10 mouse cellular contexts compared by ENCODE assay signal in genomic region chrX:71647958-71648357, GRCm38 (mm10). TPM values are rescaled to one million over a fixed set of nuclear protein-coding genes. Genes with fewer than 3 reads are reported as not detected.
DNase-seq lines count a peak whose midpoint lies in the region; ATAC-seq and TF ChIP-seq lines count a peak whose summit lies in the region.
"Had no signal": no experiment of that assay in that cellular context is flagged by ENCODE, and none has a peak within 500 bp of the region (broad histone marks: within the 10 kb centered on the region; RNA-seq: fewer than 3 reads in every experiment).

No protein-coding gene starts in this region.

- no peaks in the 10 kb centered on the region for H3K9me3 ChIP-seq in G1E (replicated peaks)
- H3K9me3 ChIP-seq: limb, embryonic 12.5 days had no signal

- no peaks in the 10 kb centered on the region for H3K36me3 ChIP-seq in G1E (replicated peaks)
- H3K36me3 ChIP-seq: limb, embryonic 12.5 days had no signal

- DNase-seq in embryo, embryonic 10 days (ENCODE audit: low spot score), result peak; percentile 69
- DNase-seq in embryo, embryonic 9.5 days (ENCODE audit: extremely low spot score), result no peak
- DNase-seq in G1E (ENCODE audit: low spot score), result peak; percentile 2
- DNase-seq in cerebellum, adult 11-12 months, result peak; percentile 15
- peak; percentile 11 to 36 for DNase-seq in frontal cortex, postnatal 10 days (ENCODE audit: low spot score in 2 of 2)
- DNase-seq in large intestine, adult 2 months (ENCODE audit: low read depth, low spot score), result peak; percentile 11
- DNase-seq in lung, postnatal 14 days, result peak; percentile 68
- DNase-seq in right cerebral cortex, postnatal 4 days, result peak; percentile 62

- no peaks in the 10 kb centered on the region; the same call in 1 of the 2 replicates for H3K27me3 ChIP-seq in G1E (ENCODE audit: insufficient read depth, low read length)

- no peak for ATAC-seq in G1E (ENCODE audit: extremely low read depth, insufficient number of reproducible peaks, low FRiP score, poor library complexity, severe bottlenecking)

- H3K4me1 ChIP-seq in G1E (ENCODE audit: insufficient read depth, low read depth, low read length), result no peaks in the 10 kb centered on the region
- H3K4me1 ChIP-seq: limb, embryonic 12.5 days had no signal

- under 1% methylated on average over 6 of the region's 6 CpGs for WGBS in large intestine, adult 2 months

- 0 out of 2 replicates have a peak, but pooled peaks have one; percentile 17 for TF ChIP-seq CTCF in G1E (IDR thresholded peaks at IDR 0.05; ENCODE audit: low read depth, low read length)

- no peak overlapping the region for H3K4me3 ChIP-seq in G1E (ENCODE audit: low read depth, low read length)
- H3K4me3 ChIP-seq: limb, embryonic 12.5 days had no signal

RNA-seq across cellular contexts. Expression of gene Gpr50, which starts 15.5 kb away (rescaled TPM):
- total RNA-seq in G1E (2014; fragmentation: Nextera tagmentation) (not detected in 2 replicates), G1E (2017) (0.11 and 0.81 TPM in 2 replicates)
- not detected in 2 replicates for polyA plus RNA-seq in G1E (2012)
- 0.09 and 0.11 TPM in 2 replicates for polyA plus RNA-seq in large intestine, adult 2 months (2012; rRNA removed)
- polyA plus RNA-seq: C2C12 had no signal
